Mouse (Mus musculus) limb, embryonic 10.5 days (tissue): ENCODE measurements around the gene Nrxn3. TPM values are rescaled to one million over a fixed set of nuclear protein-coding genes. Genes with fewer than 3 reads are reported as not detected.

ENCODE experiments used
- DNase-seq: peaks from one replicate; pipeline ENCODE4 v3.0.0-alpha.2; 2017; ENCODE audit warnings: low spot score
- H3K27ac ChIP-seq: fragments of 300-500 bp; sonication (generic); 2 replicates; pipeline ENCODE4 v1.5.1; 2016; ENCODE audit warnings: mild to moderate bottlenecking
- H3K27me3 ChIP-seq: fragments of 300-500 bp; sonication (generic); 2 replicates; pipeline ENCODE4 v1.6.1; 2016; ENCODE audit warnings: low read depth, mild to moderate bottlenecking; ENCODE audit not compliant: poor library complexity, severe bottlenecking
- H3K36me3 ChIP-seq: fragments of 300-500 bp; sonication (generic); 2 replicates; pipeline ENCODE4 v1.6.1; 2016; ENCODE audit warnings: mild to moderate bottlenecking, moderate library complexity
- H3K4me1 ChIP-seq: fragments of 300-500 bp; sonication (generic); 2 replicates; pipeline ENCODE4 v1.6.1; 2016
- H3K4me3 ChIP-seq: fragments of 300-500 bp; sonication (generic); 2 replicates; pipeline ENCODE4 v1.5.1; 2016; ENCODE audit warnings: mild to moderate bottlenecking, moderate library complexity
- H3K9me3 ChIP-seq: fragments of 300-500 bp; sonication (generic); replicated peaks from 2 replicates; pipeline ENCODE4 v1.6.1; 2016; ENCODE audit warnings: mild to moderate bottlenecking
- WGBS: fragments of 180-500 bp; shearing (Covaris S2); methylation state at CpG from one replicate; pipeline ENCODE4 v1.1.7; 2016; 5-methylcytosine and 5-hydroxymethylcytosine counted together
- polyA plus RNA-seq: library from polyadenylated mRNA; unstranded; fragments of >200 nt; fragmentation: Nextera tagmentation; extraction: Ambion mirVana; gene quantifications from 2 replicates; pipeline ENCODE4 v1.2.1, GENCODE M21; 2016

Nrxn3 gene
- polyA plus RNA-seq, 1 experiment from 2014 or later: 0.48 TPM

DNA sequence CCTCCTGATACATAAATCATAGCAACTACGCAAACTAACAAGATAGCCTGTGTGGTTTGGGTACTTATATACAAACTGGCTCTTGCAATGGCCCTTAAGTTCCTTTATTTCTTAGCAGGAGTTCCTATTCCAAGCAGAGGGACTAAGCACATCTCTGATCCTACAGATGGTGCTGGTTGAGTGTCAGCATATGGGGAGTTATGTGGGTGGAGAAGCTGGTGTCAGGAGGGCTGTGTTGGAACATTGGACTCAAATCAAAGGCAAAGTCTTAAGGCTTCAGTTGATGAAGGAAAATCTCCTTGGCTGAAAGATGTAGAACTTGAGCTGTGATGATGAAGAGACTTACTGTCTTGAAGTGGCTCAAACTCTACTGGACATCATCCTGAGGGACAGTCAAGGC lies 238.1 kb downstream of the Nrxn3 start:
- Histone ChIP-seq H3K4me1 (no peaks in the 10 kb centered on the region), H3K36me3 (no peaks in the 10 kb centered on the region), H3K9me3 (no peaks in the 10 kb centered on the region), H3K27ac (no peak overlapping the region), H3K4me3 (no peak overlapping the region), H3K27me3 (no peaks in the 10 kb centered on the region)
- 98% methylated on average over 1 of the region's 1 CpGs for WGBS
- DNase-seq: no peak

DNA sequence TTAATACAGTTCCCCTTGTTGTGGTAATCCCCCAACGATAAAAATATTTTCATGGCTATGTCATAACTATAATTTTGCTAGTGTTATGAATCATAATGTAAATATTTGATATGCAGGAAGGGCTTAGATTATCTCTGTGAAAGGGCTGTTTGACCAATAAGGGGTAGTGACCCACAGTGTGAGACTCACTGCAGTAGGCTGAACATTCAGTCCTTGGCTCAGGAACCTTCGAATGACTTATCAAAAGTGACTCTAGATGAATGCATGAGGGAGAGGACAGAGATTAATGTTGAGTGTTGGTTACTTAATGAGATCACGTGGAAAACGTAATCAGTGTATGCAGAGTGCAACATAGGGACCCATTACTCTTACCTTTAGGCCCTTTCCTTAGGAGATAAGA lies 243.7 kb downstream of the Nrxn3 start:
- no peaks in the 10 kb centered on the region for H3K27me3 ChIP-seq
- H3K9me3 ChIP-seq: no peaks in the 10 kb centered on the region
- H3K27ac ChIP-seq: no peak overlapping the region
- no peak overlapping the region for H3K4me3 ChIP-seq
- 92% methylated on average over 4 of the region's 4 CpGs for WGBS
- no peak for DNase-seq
- no peaks in the 10 kb centered on the region for H3K4me1 ChIP-seq
- no peaks in the 10 kb centered on the region for H3K36me3 ChIP-seq

DNA sequence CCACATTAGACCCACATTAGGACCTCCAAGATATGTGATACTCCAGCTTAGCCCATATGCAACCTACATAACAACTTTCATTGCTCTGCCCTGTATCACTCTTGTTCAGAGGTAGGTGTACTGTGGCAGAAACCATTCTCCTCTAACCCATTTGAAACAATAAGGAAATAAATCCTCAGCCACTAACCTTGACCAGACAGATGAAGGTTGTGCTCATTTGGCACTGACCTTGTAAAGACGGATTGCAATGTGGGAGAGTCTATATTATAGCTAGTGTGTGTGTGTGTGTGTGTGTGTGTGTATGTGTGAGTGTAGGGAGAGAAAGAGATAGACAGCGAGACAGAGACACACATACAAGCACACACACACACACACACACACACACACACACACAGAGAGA lies 253.9 kb downstream of the Nrxn3 start:
- WGBS: 85% methylated on average over 2 of the region's 2 CpGs
- no peak for DNase-seq
- no peaks in the 10 kb centered on the region for H3K36me3 ChIP-seq
- no peaks in the 10 kb centered on the region for H3K27me3 ChIP-seq
- H3K27ac ChIP-seq: no peak overlapping the region
- no peaks in the 10 kb centered on the region for H3K4me1 ChIP-seq
- no peaks in the 10 kb centered on the region for H3K9me3 ChIP-seq
- no peak overlapping the region for H3K4me3 ChIP-seq

GRCm38 (mm10) chr12:88983688-88984330 lies 261.1 kb downstream of the Nrxn3 start:
- Histone ChIP-seq H3K36me3 (no peaks in the 10 kb centered on the region), H3K9me3 (no peaks in the 10 kb centered on the region), H3K4me3 (no peak overlapping the region), H3K27ac (no peak overlapping the region), H3K4me1 (peaks cover 21% of the 10 kb centered on the region), H3K27me3 (no peaks in the 10 kb centered on the region)
- DNase-seq: peak; percentile 33
- 39% methylated on average over 10 of the region's 10 CpGs for WGBS

DNA sequence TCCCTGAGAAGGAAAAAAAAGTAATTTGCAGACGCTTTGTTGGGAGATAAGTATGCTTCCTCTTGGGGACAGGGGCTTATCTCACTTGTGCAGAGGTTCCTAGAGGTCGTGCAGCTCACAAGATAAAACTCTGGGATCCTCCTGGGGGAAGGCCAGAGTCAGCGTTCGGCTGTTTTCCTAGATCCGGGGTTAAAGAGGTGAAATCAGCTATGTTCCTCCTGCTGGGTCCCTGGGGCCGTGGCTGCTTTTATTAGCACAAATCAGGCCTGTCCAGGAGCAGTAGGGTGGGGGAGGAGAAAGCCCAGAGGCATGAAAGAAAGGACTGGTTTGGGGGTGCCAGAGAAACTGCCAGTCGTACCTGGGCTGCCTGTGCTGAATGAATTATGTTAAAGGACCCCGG lies 261.7 kb downstream of the Nrxn3 start:
- peak; percentile 33 for DNase-seq
- H3K4me1 ChIP-seq: peaks cover 21% of the 10 kb centered on the region
- no peaks in the 10 kb centered on the region for H3K36me3 ChIP-seq
- peak overlapping the region; percentile 68 for H3K27ac ChIP-seq
- H3K27me3 ChIP-seq: no peaks in the 10 kb centered on the region
- H3K4me3 ChIP-seq: no peak overlapping the region
- WGBS: 14% methylated on average over 8 of the region's 8 CpGs
- H3K9me3 ChIP-seq: no peaks in the 10 kb centered on the region

DNA sequence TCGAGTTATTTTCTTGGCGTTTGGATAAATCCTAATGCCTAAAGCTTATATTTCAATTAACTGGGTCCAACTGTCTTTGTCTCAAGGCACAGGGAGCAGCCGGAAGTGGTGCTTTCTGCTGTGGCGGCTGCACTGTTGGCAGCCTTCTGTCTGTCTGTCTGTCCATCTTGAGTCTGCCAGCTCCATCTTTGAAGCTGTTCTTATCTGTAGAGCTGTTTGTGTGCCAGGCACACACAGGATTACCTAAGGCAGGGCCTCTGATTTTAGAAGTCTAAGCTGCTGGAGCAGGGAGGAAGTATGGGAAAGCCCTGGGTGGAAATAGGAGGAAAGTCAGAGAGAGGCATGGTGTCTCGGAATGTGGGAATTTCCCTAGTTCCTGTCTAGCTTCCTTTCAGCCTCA lies 262.1 kb downstream of the Nrxn3 start:
- WGBS: 42% methylated on average over 5 of the region's 5 CpGs
- peak; percentile 31 for DNase-seq
- Histone ChIP-seq H3K9me3 (no peaks in the 10 kb centered on the region), H3K27ac (peak overlapping the region; percentile 68), H3K27me3 (no peaks in the 10 kb centered on the region), H3K4me1 (peaks cover 21% of the 10 kb centered on the region), H3K4me3 (no peak overlapping the region), H3K36me3 (no peaks in the 10 kb centered on the region)

DNA sequence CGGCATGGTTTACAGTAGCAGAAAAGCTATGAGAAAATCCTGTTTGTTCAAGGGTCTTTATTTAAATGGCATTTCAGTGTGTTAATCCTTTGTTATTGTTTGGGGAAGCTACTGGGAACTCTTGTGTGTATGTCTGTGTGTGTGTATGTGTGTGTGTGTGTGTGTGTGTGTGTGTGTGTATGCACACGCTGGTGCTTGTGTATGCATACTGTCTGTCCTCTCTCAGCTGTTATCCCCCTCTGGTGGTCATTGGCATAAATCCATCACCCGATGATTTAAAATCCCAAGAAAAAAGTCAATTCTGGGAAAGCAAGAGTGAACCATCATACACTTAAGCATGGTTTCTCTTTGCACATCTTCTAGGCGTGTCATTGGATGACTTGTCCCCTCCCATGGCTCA lies 264.4 kb downstream of the Nrxn3 start:
- DNase-seq: no peak
- Histone ChIP-seq H3K9me3 (no peaks in the 10 kb centered on the region), H3K27ac (no peak overlapping the region), H3K4me1 (peaks cover 21% of the 10 kb centered on the region), H3K36me3 (no peaks in the 10 kb centered on the region), H3K27me3 (no peaks in the 10 kb centered on the region), H3K4me3 (no peak overlapping the region)
- 74% methylated on average over 4 of the region's 4 CpGs for WGBS

DNA sequence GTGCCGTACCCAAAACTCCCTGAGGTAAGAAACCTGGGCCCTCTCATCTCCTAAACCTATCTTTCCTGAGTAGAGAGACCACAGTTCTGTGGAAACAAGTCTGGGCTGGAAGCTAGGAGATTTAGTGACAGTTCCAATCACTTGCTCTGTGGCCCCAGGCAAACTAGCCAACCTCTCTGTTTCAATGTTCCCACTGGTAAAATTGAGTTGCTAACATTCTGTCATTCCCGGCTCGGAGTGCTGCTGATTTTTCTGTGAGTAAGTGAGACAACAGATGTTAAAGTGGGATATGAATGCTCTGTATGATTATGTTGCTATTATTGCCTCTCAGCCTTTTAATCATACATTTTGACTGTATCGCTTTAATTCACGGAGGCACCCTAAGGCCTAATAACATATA lies 268.1 kb downstream of the Nrxn3 start:
- WGBS: 88% methylated on average over 5 of the region's 5 CpGs
- Histone ChIP-seq H3K36me3 (no peaks in the 10 kb centered on the region), H3K27ac (no peak overlapping the region), H3K9me3 (no peaks in the 10 kb centered on the region), H3K4me1 (no peaks in the 10 kb centered on the region; the same call in 1 of the 2 replicates), H3K4me3 (no peak overlapping the region), H3K27me3 (no peaks in the 10 kb centered on the region)
- no peak for DNase-seq

DNA sequence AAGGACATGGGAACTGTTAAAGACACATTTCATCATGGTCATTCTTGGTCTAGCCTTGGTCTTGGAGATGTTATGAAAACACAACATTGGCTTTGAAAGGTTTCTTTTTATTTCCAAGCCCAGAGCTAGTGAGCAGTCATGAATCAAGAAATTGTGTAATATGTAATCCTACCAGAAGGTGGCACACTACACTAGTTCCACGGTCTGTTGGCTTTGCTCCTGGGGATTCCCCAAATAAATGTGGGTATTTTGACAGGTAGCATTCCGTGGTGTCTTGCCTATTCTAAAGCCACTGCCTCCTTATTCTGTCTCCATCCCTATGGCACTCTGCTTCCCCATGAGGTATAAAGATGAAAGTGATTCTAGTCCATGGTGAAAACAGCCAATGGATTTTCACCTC lies 269.5 kb downstream of the Nrxn3 start:
- 2% methylated on average over 2 of the region's 2 CpGs for WGBS
- Histone ChIP-seq H3K4me1 (no peaks in the 10 kb centered on the region), H3K27me3 (no peaks in the 10 kb centered on the region), H3K4me3 (no peak overlapping the region), H3K27ac (no peak overlapping the region), H3K9me3 (no peaks in the 10 kb centered on the region), H3K36me3 (no peaks in the 10 kb centered on the region)
- DNase-seq: no peak

DNA sequence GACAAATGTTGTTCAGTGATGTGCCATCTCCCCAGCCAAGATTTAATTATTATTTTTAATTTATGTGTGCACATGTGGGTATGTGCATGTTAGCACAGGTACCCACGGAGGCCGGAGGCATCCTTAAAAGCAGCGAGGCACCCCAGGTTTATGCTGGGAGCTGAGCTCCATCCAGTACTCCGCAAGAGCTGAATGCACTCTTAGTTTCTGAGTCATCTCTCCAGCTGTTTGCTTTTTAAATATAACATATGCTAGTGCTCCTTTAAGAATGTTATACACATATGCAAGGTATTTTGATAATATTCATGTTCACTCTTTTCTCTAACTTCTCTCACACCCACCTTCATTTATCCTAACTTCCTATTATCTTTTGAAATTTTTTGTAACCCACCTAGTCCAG lies 271.1 kb downstream of the Nrxn3 start:
- WGBS: 94% methylated on average over 4 of the region's 4 CpGs
- no peaks in the 10 kb centered on the region for H3K36me3 ChIP-seq
- no peaks in the 10 kb centered on the region for H3K4me1 ChIP-seq
- H3K27ac ChIP-seq: no peak overlapping the region
- H3K27me3 ChIP-seq: no peaks in the 10 kb centered on the region
- DNase-seq: no peak
- H3K4me3 ChIP-seq: no peak overlapping the region
- no peaks in the 10 kb centered on the region for H3K9me3 ChIP-seq

GRCm38 (mm10) chr12:89016436-89016835 lies 293.8 kb downstream of the Nrxn3 start:
- 94% methylated on average over 1 of the region's 1 CpGs for WGBS
- no peak overlapping the region for H3K4me3 ChIP-seq
- DNase-seq: no peak
- no peaks in the 10 kb centered on the region for H3K9me3 ChIP-seq
- H3K27me3 ChIP-seq: no peaks in the 10 kb centered on the region
- H3K36me3 ChIP-seq: no peaks in the 10 kb centered on the region
- no peaks in the 10 kb centered on the region for H3K4me1 ChIP-seq
- no peak overlapping the region for H3K27ac ChIP-seq

GRCm38 (mm10) chr12:89025180-89025579 lies 302.5 kb downstream of the Nrxn3 start:
- H3K9me3 ChIP-seq: no peaks in the 10 kb centered on the region
- H3K4me1 ChIP-seq: no peaks in the 10 kb centered on the region
- no peak overlapping the region for H3K27ac ChIP-seq
- WGBS: 100% methylated on average over 1 of the region's 1 CpGs
- H3K36me3 ChIP-seq: no peaks in the 10 kb centered on the region
- no peak overlapping the region for H3K4me3 ChIP-seq
- H3K27me3 ChIP-seq: no peaks in the 10 kb centered on the region
- DNase-seq: no peak

DNA sequence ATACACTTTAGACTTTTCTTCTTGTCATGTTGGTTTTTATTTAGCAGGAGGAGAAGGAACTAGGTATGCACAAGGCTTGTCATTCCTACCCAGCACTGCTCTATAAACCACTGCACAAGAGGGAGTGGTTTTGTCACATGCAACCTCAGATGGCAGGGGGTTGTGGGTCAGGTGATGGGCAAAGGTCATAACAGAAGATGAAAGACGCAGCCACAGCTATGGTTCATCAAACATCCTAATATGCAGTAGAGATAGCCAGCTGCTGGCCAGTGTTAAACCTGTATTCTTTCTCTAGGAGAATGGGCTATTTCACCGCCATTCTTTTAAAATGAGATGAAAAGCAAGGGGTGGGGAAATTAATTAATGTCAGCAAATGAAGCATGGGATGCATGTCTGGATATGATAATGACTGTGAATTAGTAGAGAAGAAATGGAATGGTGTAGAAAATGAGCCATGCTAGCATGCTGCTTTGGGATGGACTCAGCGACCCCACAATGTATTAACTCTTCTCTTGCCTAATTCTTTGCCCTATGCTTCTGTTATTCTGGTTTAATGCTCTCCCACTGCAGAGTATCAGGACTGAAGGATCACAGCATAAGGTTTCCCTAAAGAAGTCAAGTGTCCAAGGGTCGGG lies 313.4 kb downstream of the Nrxn3 start:
- no peak overlapping the region for H3K27ac ChIP-seq
- no peak for DNase-seq
- H3K27me3 ChIP-seq: no peaks in the 10 kb centered on the region
- H3K36me3 ChIP-seq: no peaks in the 10 kb centered on the region
- no peak overlapping the region for H3K4me3 ChIP-seq
- 82% methylated on average over 4 of the region's 4 CpGs for WGBS
- H3K4me1 ChIP-seq: no peaks in the 10 kb centered on the region
- no peaks in the 10 kb centered on the region for H3K9me3 ChIP-seq

- no peaks in the 10 kb centered on the region for H3K4me1 ChIP-seq
- DNase-seq: no peak
- no peaks in the 10 kb centered on the region for H3K36me3 ChIP-seq
- H3K27ac ChIP-seq: no peak overlapping the region
- H3K27me3 ChIP-seq: no peaks in the 10 kb centered on the region
- no peak overlapping the region for H3K4me3 ChIP-seq
- H3K9me3 ChIP-seq: no peaks in the 10 kb centered on the region
Measured at GRCm38 (mm10) chr12:89040151-89040550, 317.5 kb downstream of the Nrxn3 start.
